Mouse (Mus musculus) kidney, postnatal 0 days (tissue): Measurements from ENCODE around the gene Itga10. TPM values are rescaled to one million over a fixed set of nuclear protein-coding genes. Genes with fewer than 3 reads are reported as not detected.
"Not testable (repeated sequence)": the region's sequence is repeated elsewhere in the genome, so short reads cannot be mapped to it uniquely, and the experiment has no call there.

Experiments
- ATAC-seq: fragments of 200-750 bp; cut with Nextera tagmentation; replicated peaks from 2 replicates; pipeline ENCODE4 v1.8.0; 2017; ENCODE audit warnings: low read depth, moderate number of reproducible peaks, moderate TSS enrichment, moderate library complexity; ENCODE audit not compliant: low FRiP score
- DNase-seq: peaks from one replicate; pipeline ENCODE4 v3.0.0-alpha.2; 2016; ENCODE audit warnings: low spot score
- H3K27ac ChIP-seq: fragments of 300-500 bp; sonication (generic); 2 replicates; pipeline ENCODE4 v1.5.1; 2014; ENCODE audit warnings: mild to moderate bottlenecking
- H3K27me3 ChIP-seq: fragments of 300-500 bp; sonication (generic); 2 replicates; pipeline ENCODE4 v1.6.1; 2014; ENCODE audit warnings: low read length, mixed read lengths; ENCODE audit not compliant: insufficient read depth
- H3K36me3 ChIP-seq: fragments of 300-500 bp; sonication (generic); 2 replicates; pipeline ENCODE4 v1.6.1; 2014; ENCODE audit warnings: low read length, mixed read lengths; ENCODE audit not compliant: insufficient read depth
- H3K4me1 ChIP-seq: fragments of 300-500 bp; sonication (generic); replicated peaks from 2 replicates; pipeline ENCODE4 v1.6.1; 2014; ENCODE audit warnings: antibody characterized with exemption, low read length, mixed read lengths; ENCODE audit not compliant: insufficient read depth
- H3K4me2 ChIP-seq: fragments of 300-500 bp; sonication (generic); 2 replicates; pipeline ENCODE4 v1.6.1; 2014; ENCODE audit warnings: mild to moderate bottlenecking, low read length, moderate library complexity, mixed read lengths
- H3K4me3 ChIP-seq: fragments of 300-500 bp; sonication (generic); replicated peaks from 2 replicates; pipeline ENCODE4 v1.5.1; 2014; ENCODE audit warnings: low read depth, low read length
- H3K9ac ChIP-seq: fragments of 300-500 bp; sonication (generic); 2 replicates; pipeline ENCODE4 v1.6.1; 2014; ENCODE audit warnings: low read depth, low read length
- H3K9me3 ChIP-seq: fragments of 300-500 bp; sonication (generic); replicated peaks from 2 replicates; pipeline ENCODE4 v1.6.1; 2016; ENCODE audit warnings: low read length, inconsistent platforms, mixed read lengths
- CTCF ChIP-seq: IDR thresholded peaks from 2 replicates; pipeline ENCODE4 v1.5.1; 2016; ENCODE audit warnings: antibody characterized with exemption, low read depth, mild to moderate bottlenecking, moderate library complexity
- WGBS: fragments of 180-500 bp; shearing (Covaris S2); extraction: QIAGEN DNeasy Blood & Tissue Kit; methylation state at CpG from one replicate; pipeline ENCODE4 v1.1.7; 2014; 5-methylcytosine and 5-hydroxymethylcytosine counted together
- polyA plus RNA-seq: library from polyadenylated mRNA; unstranded; fragments of >200 nt; fragmentation: Nextera tagmentation; extraction: Ambion mirVana; gene quantifications from 2 replicates; pipeline ENCODE4 v1.2.1, GENCODE M21; 2015

Gene Itga10
- polyA plus RNA-seq, 1 experiment from 2014 or later, result 0.59 TPM

DNA sequence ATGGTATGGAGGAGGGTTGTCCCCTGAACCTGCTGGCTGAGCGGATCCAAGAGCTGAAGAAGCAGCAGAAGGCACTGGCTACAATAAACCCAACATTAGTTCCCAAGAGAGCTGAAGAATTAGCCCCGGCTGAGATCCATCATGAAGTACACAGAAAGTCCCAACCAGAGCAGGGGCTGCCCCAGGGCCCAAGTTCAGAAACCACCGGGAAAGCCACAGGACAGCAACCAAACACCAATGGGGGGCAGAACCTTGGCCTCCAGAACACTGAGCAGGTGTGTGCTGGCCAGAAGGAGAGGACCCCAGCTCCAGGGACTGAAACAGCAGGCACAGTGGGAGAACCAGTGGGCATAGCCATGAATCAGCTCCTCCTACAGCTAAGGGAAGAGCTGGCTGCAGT lies 38.1 kb downstream of the Itga10 start:
- Histone ChIP-seq H3K4me1 (no peaks in the 10 kb centered on the region), H3K4me3 (no peak overlapping the region), H3K36me3 (no peaks in the 10 kb centered on the region), H3K27me3 (no peaks in the 10 kb centered on the region), H3K4me2 (no peak overlapping the region), H3K27ac (no peak overlapping the region), H3K9ac (no peak overlapping the region), H3K9me3 (no peaks in the 10 kb centered on the region)
- WGBS, result 80% methylated on average over 3 of the region's 3 CpGs
- ATAC-seq (no peak), DNase-seq (no peak)
- TF ChIP-seq CTCF, result no peak

- H3K4me1 ChIP-seq, result no peaks in the 10 kb centered on the region
- H3K27ac ChIP-seq, result no peak overlapping the region
- H3K4me3 ChIP-seq, result 0 out of 2 replicates have a peak overlapping the region, but pooled peaks have one; percentile 9
- DNase-seq (no peak), ATAC-seq (no peak)
- no peaks in the 10 kb centered on the region for H3K36me3 ChIP-seq
- peak overlapping the region; percentile 44 for H3K4me2 ChIP-seq
- no peak for TF ChIP-seq CTCF
- no peak overlapping the region for H3K9ac ChIP-seq
- H3K27me3 ChIP-seq, result no peaks in the 10 kb centered on the region
- WGBS, result 58% methylated on average over 17 of the region's 17 CpGs
- no peaks in the 10 kb centered on the region for H3K9me3 ChIP-seq
Measured at GRCm38 (mm10) chr3:96684151-96684821, 38.9 kb downstream of the Itga10 start.

DNA sequence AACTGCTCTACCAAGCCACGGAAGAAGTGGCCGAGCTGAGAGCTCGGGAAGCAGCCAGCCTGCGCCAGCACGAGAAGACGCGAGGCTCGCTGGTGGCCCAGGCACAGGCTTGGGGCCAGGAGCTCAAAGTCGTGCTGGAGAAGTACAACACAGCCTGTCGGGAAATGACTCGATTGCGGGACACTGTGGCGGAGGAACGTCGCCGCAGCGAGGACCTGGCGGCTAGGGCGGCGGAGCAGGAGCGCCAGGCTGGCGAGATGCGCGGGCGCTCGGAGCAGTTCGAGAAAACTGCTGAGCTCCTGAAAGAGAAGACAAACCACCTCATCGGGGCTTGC lies 39.4 kb downstream of the Itga10 start:
- Histone ChIP-seq H3K9ac (no peak overlapping the region), H3K4me3 (0 out of 2 replicates have a peak overlapping the region, but pooled peaks have one; percentile 9), H3K4me1 (no peaks in the 10 kb centered on the region), H3K9me3 (no peaks in the 10 kb centered on the region), H3K36me3 (no peaks in the 10 kb centered on the region), H3K27me3 (no peaks in the 10 kb centered on the region), H3K4me2 (peak overlapping the region; percentile 44), H3K27ac (no peak overlapping the region)
- ATAC-seq (no peak), DNase-seq (no peak)
- WGBS, result 27% methylated on average over 28 of the region's 28 CpGs
- TF ChIP-seq CTCF, result no peak

DNA sequence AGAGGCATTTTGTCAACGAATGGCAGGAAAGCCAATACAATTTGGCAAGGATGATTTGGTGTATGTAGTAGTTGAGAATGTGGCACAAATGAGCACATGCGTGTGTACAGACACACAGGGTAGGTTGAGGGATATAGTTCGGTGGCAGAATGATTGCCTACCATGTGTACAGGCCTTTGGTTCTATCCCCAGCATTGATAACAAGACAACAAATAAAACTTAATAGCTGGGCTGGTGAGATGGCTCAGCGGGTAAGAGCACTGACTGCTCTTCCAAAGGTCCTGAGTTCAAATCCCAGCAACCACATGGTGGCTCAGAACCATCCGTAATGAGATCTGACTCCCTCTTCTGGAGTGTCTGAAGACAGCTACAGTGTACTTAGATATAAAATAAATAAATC lies 40.7 kb downstream of the Itga10 start:
- H3K4me3 ChIP-seq, H3K9me3 ChIP-seq, DNase-seq, H3K36me3 ChIP-seq, H3K4me2 ChIP-seq, ATAC-seq, H3K27ac ChIP-seq, H3K4me1 ChIP-seq, H3K27me3 ChIP-seq, H3K9ac ChIP-seq: not testable (repeated sequence)
- WGBS, result 92% methylated on average over 5 of the region's 5 CpGs

DNA sequence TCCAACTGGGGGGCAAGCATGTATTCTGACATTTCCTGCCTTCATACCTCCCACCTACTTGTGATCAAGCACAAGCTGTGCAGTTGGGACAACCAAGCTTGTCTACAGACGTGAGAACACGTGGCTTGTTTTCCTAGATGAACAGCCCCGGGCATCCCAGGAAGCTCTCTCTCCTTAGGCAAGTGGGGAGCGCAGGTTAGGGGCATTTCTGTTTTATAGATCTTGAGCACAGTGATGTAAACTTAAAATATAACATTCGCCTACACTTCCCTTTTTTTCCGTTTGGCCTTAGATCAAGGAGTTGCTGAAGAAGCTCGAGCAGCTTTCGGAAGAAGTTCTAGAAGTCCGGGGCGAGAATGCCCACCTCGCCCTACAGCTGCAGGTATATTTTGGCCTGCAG lies 43.5 kb downstream of the Itga10 start:
- Histone ChIP-seq H3K4me3 (no peak overlapping the region), H3K4me1 (no peaks in the 10 kb centered on the region), H3K36me3 (no peaks in the 10 kb centered on the region), H3K9ac (no peak overlapping the region), H3K9me3 (no peaks in the 10 kb centered on the region), H3K27me3 (no peaks in the 10 kb centered on the region), H3K4me2 (no peak overlapping the region), H3K27ac (no peak overlapping the region)
- TF ChIP-seq CTCF, result no peak
- DNase-seq, result no peak
- 80% methylated on average over 11 of the region's 11 CpGs for WGBS
- ATAC-seq, result no peak

DNA sequence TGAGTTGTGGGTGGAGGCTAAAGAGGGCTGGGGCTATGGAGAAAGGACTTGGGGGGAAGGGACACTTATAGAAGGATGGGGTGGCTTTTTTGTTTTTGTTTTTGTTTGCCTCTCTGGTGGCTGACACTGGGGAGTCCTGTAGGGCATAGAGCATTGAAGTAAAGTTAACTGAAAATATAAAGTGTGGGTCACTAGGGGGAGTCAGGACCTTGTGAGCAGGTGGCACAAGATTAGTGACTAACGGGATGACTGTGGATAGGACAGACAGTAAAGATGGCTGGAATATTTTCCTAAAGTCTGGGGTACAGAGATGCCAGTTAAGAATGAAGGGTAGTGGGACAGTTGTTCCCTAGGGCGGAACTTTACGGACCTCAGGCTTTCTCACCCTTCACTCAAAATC lies 44.9 kb downstream of the Itga10 start:
- no peak overlapping the region for H3K27ac ChIP-seq
- H3K9me3 ChIP-seq, result no peaks in the 10 kb centered on the region
- H3K4me1 ChIP-seq, result no peaks in the 10 kb centered on the region
- H3K4me2 ChIP-seq, result no peak overlapping the region
- H3K9ac ChIP-seq, result no peak overlapping the region
- no peaks in the 10 kb centered on the region for H3K27me3 ChIP-seq
- TF ChIP-seq CTCF, result peak; percentile 47; the same call in 1 of the 2 replicates
- no peak for DNase-seq
- no peaks in the 10 kb centered on the region for H3K36me3 ChIP-seq
- no peak for ATAC-seq
- WGBS, result 55% methylated on average over 3 of the region's 3 CpGs
- H3K4me3 ChIP-seq, result no peak overlapping the region

DNA sequence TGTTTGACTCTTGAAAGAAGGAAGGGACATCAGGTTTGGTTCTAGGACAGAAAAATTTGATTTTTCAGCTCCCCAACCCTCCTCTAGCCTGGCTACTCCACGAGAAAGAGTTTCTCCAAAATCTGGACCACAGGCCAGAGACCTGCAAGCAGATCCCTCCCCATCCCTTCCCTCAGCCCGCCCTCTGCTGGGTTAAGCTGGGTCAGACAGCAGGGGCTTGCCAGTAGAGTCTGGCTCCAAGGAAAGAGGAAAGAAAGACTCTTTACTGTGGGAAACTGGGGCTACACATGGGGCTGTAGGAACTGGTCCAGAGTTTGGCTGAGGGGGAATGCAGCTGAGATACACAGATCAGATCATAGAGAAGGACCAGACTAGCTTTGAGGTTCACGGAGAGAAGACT lies 47.1 kb downstream of the Itga10 start:
- no peaks in the 10 kb centered on the region for H3K36me3 ChIP-seq
- ATAC-seq (no peak), DNase-seq (peak; percentile 68)
- H3K4me1 ChIP-seq, result peaks cover 4% of the 10 kb centered on the region
- no peak overlapping the region for H3K27ac ChIP-seq
- no peaks in the 10 kb centered on the region for H3K9me3 ChIP-seq
- WGBS, result 11% methylated on average over 3 of the region's 3 CpGs
- no peak overlapping the region for H3K9ac ChIP-seq
- H3K4me2 ChIP-seq, result no peak overlapping the region
- no peak overlapping the region for H3K4me3 ChIP-seq
- peak; percentile 68 for TF ChIP-seq CTCF
- H3K27me3 ChIP-seq, result no peaks in the 10 kb centered on the region
